ENCODE assay signal across 8 mouse cellular contexts in genomic region chr4:142180289-142180688, GRCm38 (mm10). TPM values are rescaled to one million over a fixed set of nuclear protein-coding genes. Genes with fewer than 3 reads are reported as not detected.
DNase-seq lines count a peak whose midpoint lies in the region; ATAC-seq lines count a peak whose summit lies in the region.

No protein-coding gene starts in this region.

- no peaks in the 10 kb centered on the region for H3K9me3 ChIP-seq in intestine, embryonic 15.5 days
- no peaks in the 10 kb centered on the region for H3K9me3 ChIP-seq in midbrain, embryonic 13.5 days

- no peak overlapping the region for H3K4me2 ChIP-seq in intestine, embryonic 15.5 days (replicated peaks)
- no peak overlapping the region for H3K4me2 ChIP-seq in midbrain, embryonic 13.5 days (replicated peaks)

- no peaks in the 10 kb centered on the region for H3K27me3 ChIP-seq in intestine, embryonic 15.5 days (replicated peaks)
- H3K27me3 ChIP-seq in midbrain, embryonic 13.5 days, result no peaks in the 10 kb centered on the region

- H3K36me3 ChIP-seq in intestine, embryonic 15.5 days, result no peaks in the 10 kb centered on the region
- no peaks in the 10 kb centered on the region for H3K36me3 ChIP-seq in midbrain, embryonic 13.5 days

- ATAC-seq in intestine, embryonic 15.5 days, result peak; percentile 50
- ATAC-seq in midbrain, embryonic 13.5 days, result no peak; the same call in 1 of the 2 replicates

- WGBS in intestine, embryonic 15.5 days, result 10% methylated on average over 3 of the region's 3 CpGs
- WGBS in midbrain, embryonic 13.5 days, result 52% methylated on average over 3 of the region's 3 CpGs

- H3K4me3 ChIP-seq in intestine, embryonic 15.5 days (replicated peaks), result no peak overlapping the region
- H3K4me3 ChIP-seq in midbrain, embryonic 13.5 days (replicated peaks), result no peak overlapping the region

- 0 out of 2 replicates have a peak overlapping the region, but pooled peaks have one; percentile 8 for H3K9ac ChIP-seq in intestine, embryonic 15.5 days
- H3K9ac ChIP-seq in midbrain, embryonic 13.5 days (replicated peaks), result no peak overlapping the region

- DNase-seq in adrenal gland, adult (ENCODE audit: inconsistent age in 2 of 2, low spot score in 1 of 2), result peak; percentile 89 to 94
- peak; percentile 82 for DNase-seq in cerebellum, postnatal 14 days
- peak; percentile 75 for DNase-seq in gastrocnemius, postnatal 25 days
- peak; percentile 50 to 74 for DNase-seq in left cerebral cortex, postnatal 25 days (ENCODE audit: low spot score in 2 of 2)
- peak; percentile 75 for DNase-seq in testis, postnatal 14 days (ENCODE audit: low spot score)
- DNase-seq in natural killer cell, adult 2 months (ENCODE audit: low spot score in 2 of 2), result no peak

- intact Hi-C loops in left cerebral cortex, postnatal 25 days (cut with DNase I), result no loop called here

- peak overlapping the region; percentile 86 for H3K27ac ChIP-seq in intestine, embryonic 15.5 days
- peak overlapping the region; percentile 66 for H3K27ac ChIP-seq in midbrain, embryonic 13.5 days

- H3K4me1 ChIP-seq in intestine, embryonic 15.5 days (replicated peaks), result peaks cover 40% of the 10 kb centered on the region
- peaks cover 20% of the 10 kb centered on the region for H3K4me1 ChIP-seq in midbrain, embryonic 13.5 days (replicated peaks)

RNA-seq across cellular contexts. Expression of gene Kazn, which starts 58.9 kb away (rescaled TPM):
- total RNA-seq in gastrocnemius, postnatal 25 days (2021), result 1 to 10 TPM; 1.9 to 2.5 TPM
- polyA plus RNA-seq in intestine, embryonic 15.5 days (2015; fragmentation: Nextera tagmentation; extraction: Ambion mirVana), result 13.6 and 14.0 TPM in 2 replicates
- total RNA-seq in left cerebral cortex, postnatal 25 days (2021), result 100 to 1,000 TPM in 1 of 2 experiments, 10 to 100 TPM in 1; 86.1 to 104 TPM
- 18.7 and 23.5 TPM in 2 replicates for polyA plus RNA-seq in midbrain, embryonic 13.5 days (2015; fragmentation: Nextera tagmentation; extraction: Ambion mirVana)

Comparison
In these comparisons a context has a peak if more than half of its experiments do, and no peak if none do; other contexts are left out.
1. DNase-seq: peak in adrenal gland, adult (2 of 2), cerebellum, postnatal 14 days (2 of 2), gastrocnemius, postnatal 25 days (single experiment), left cerebral cortex, postnatal 25 days (2 of 2) and testis, postnatal 14 days (single experiment); none in natural killer cell, adult 2 months (0 of 2).
2. RNA of gene Kazn, which starts 58.9 kb away (total RNA-seq): 86.1 to 104 TPM in left cerebral cortex, postnatal 25 days; 1.9 to 2.5 TPM in gastrocnemius, postnatal 25 days; every median in the first group is over 10 times any median in the second.